Mouse (Mus musculus) lung, postnatal 0 days (tissue): ENCODE data around the gene Mtor. TPM values are rescaled to one million over a fixed set of nuclear protein-coding genes. Genes with fewer than 3 reads are reported as not detected.

Experiments used
- ATAC-seq: fragments of 200-750 bp; cut with Nextera tagmentation; 2 replicates; pipeline ENCODE4 v1.8.0; 2017; ENCODE audit warnings: moderate library complexity
- DNase-seq: peaks from one replicate; pipeline ENCODE4 v3.0.0-alpha.2; 2016; ENCODE audit warnings: low spot score
- H3K27ac ChIP-seq: fragments of 300-500 bp; sonication (generic); 2 replicates; pipeline ENCODE4 v1.5.1; 2014; ENCODE audit warnings: antibody characterized with exemption, mild to moderate bottlenecking, low read length, mixed read lengths
- H3K27me3 ChIP-seq: fragments of 300-500 bp; sonication (generic); replicated peaks from 2 replicates; pipeline ENCODE4 v1.6.1; 2014; ENCODE audit warnings: low read length, mixed read lengths; ENCODE audit not compliant: insufficient read depth
- H3K36me3 ChIP-seq: fragments of 300-500 bp; sonication (generic); 2 replicates; pipeline ENCODE4 v1.6.1; 2014; ENCODE audit warnings: low read length, mixed read lengths; ENCODE audit not compliant: insufficient read depth
- H3K4me1 ChIP-seq: fragments of 300-500 bp; sonication (generic); 2 replicates; pipeline ENCODE4 v1.6.1; 2014; ENCODE audit warnings: antibody characterized with exemption, low read depth, low read length, mixed read lengths; ENCODE audit not compliant: insufficient read depth
- H3K4me2 ChIP-seq: fragments of 300-500 bp; sonication (generic); replicated peaks from 2 replicates; pipeline ENCODE4 v1.6.1; 2014; ENCODE audit warnings: low read depth, mild to moderate bottlenecking, low read length, moderate library complexity, mixed read lengths
- H3K4me3 ChIP-seq: fragments of 300-500 bp; sonication (generic); 2 replicates; pipeline ENCODE4 v1.5.1; 2014; ENCODE audit warnings: low read depth, low read length
- H3K9ac ChIP-seq: fragments of 300-500 bp; sonication (generic); replicated peaks from 2 replicates; pipeline ENCODE4 v1.6.1; 2014; ENCODE audit warnings: low read depth, mild to moderate bottlenecking
- H3K9me3 ChIP-seq: fragments of 300-500 bp; sonication (generic); 2 replicates; pipeline ENCODE4 v1.6.1; 2016; ENCODE audit warnings: low read length, mixed read lengths
- CTCF ChIP-seq: IDR thresholded peaks from 2 replicates; pipeline ENCODE4 v1.5.1; 2016; ENCODE audit warnings: antibody characterized with exemption, mild to moderate bottlenecking
- EP300 ChIP-seq: IDR thresholded peaks from 2 replicates; pipeline ENCODE4 v1.6.1; 2016; ENCODE audit warnings: antibody characterized with exemption, mild to moderate bottlenecking, control low read depth
- WGBS: fragments of 180-500 bp; shearing (Covaris S2); extraction: QIAGEN DNeasy Blood & Tissue Kit; methylation state at CpG from one replicate; pipeline ENCODE4 v1.1.7; 2014; 5-methylcytosine and 5-hydroxymethylcytosine counted together
- polyA plus RNA-seq: library from polyadenylated mRNA; unstranded; fragments of >200 nt; fragmentation: Nextera tagmentation; extraction: Ambion mirVana; gene quantifications from 2 replicates; pipeline ENCODE4 v1.2.1, GENCODE M21; 2015

The Mtor gene
- polyA plus RNA-seq, 1 experiment from 2014 or later: 15.8 TPM

- no peak overlapping the region for H3K4me2 ChIP-seq
- H3K27ac ChIP-seq: no peak overlapping the region
- no peak overlapping the region for H3K4me3 ChIP-seq
- no peaks in the 10 kb centered on the region for H3K4me1 ChIP-seq
- no peaks in the 10 kb centered on the region for H3K27me3 ChIP-seq
- no peak overlapping the region for H3K9ac ChIP-seq
- TF ChIP-seq EP300 (no peak), CTCF (no peak)
- DNase-seq (no peak), ATAC-seq (no peak)
- WGBS: 87% methylated on average over 5 of the region's 5 CpGs
- H3K9me3 ChIP-seq: no peaks in the 10 kb centered on the region
- peaks cover 55% of the 10 kb centered on the region for H3K36me3 ChIP-seq
Observed at GRCm38 (mm10) chr4:148473496-148473895, 25.1 kb downstream of the Mtor start.

- H3K4me2 ChIP-seq: no peak overlapping the region
- H3K9me3 ChIP-seq: no peaks in the 10 kb centered on the region
- WGBS: 98% methylated on average over 2 of the region's 2 CpGs
- H3K27me3 ChIP-seq: no peaks in the 10 kb centered on the region
- DNase-seq: no peak
- ATAC-seq: no peak
- no peak overlapping the region for H3K9ac ChIP-seq
- H3K36me3 ChIP-seq: peaks cover 44% of the 10 kb centered on the region
- H3K4me1 ChIP-seq: no peaks in the 10 kb centered on the region
- no peak overlapping the region for H3K27ac ChIP-seq
- no peak for TF ChIP-seq EP300
- no peak for TF ChIP-seq CTCF
- no peak overlapping the region for H3K4me3 ChIP-seq
Observed at GRCm38 (mm10) chr4:148480245-148480644, 31.8 kb downstream of the Mtor start.

GRCm38 (mm10) chr4:148481557-148482168, 33.3 kb downstream of the Mtor start:
- peaks cover 44% of the 10 kb centered on the region for H3K36me3 ChIP-seq
- no peaks in the 10 kb centered on the region for H3K4me1 ChIP-seq
- TF ChIP-seq CTCF: no peak
- no peak for TF ChIP-seq EP300
- no peak overlapping the region for H3K9ac ChIP-seq
- no peak for DNase-seq
- no peak overlapping the region for H3K4me2 ChIP-seq
- ATAC-seq: no peak
- no peaks in the 10 kb centered on the region for H3K9me3 ChIP-seq
- no peak overlapping the region for H3K4me3 ChIP-seq
- H3K27me3 ChIP-seq: no peaks in the 10 kb centered on the region
- 73% methylated on average over 2 of the region's 2 CpGs for WGBS
- H3K27ac ChIP-seq: no peak overlapping the region

- Histone ChIP-seq H3K27ac (no peak overlapping the region), H3K27me3 (no peaks in the 10 kb centered on the region), H3K4me3 (no peak overlapping the region), H3K4me2 (no peak overlapping the region), H3K36me3 (peaks cover 54% of the 10 kb centered on the region), H3K4me1 (no peaks in the 10 kb centered on the region), H3K9ac (no peak overlapping the region), H3K9me3 (no peaks in the 10 kb centered on the region)
- WGBS: 96% methylated on average over 12 of the region's 12 CpGs
- ATAC-seq (no peak), DNase-seq (no peak)
- TF ChIP-seq CTCF (no peak), EP300 (no peak)
Observed at GRCm38 (mm10) chr4:148484511-148484910, 36.1 kb downstream of the Mtor start.

- H3K4me3 ChIP-seq: no peak overlapping the region
- DNase-seq (no peak), ATAC-seq (no peak)
- no peaks in the 10 kb centered on the region for H3K4me1 ChIP-seq
- H3K4me2 ChIP-seq: no peak overlapping the region
- TF ChIP-seq EP300 (no peak), CTCF (no peak)
- no peaks in the 10 kb centered on the region for H3K27me3 ChIP-seq
- H3K9ac ChIP-seq: no peak overlapping the region
- no peak overlapping the region for H3K27ac ChIP-seq
- WGBS: 64% methylated on average over 2 of the region's 2 CpGs
- peaks cover 60% of the 10 kb centered on the region for H3K36me3 ChIP-seq
- no peaks in the 10 kb centered on the region for H3K9me3 ChIP-seq
Observed at GRCm38 (mm10) chr4:148487841-148488240, 39.4 kb downstream of the Mtor start.

- Histone ChIP-seq H3K4me2 (no peak overlapping the region), H3K9me3 (no peaks in the 10 kb centered on the region), H3K27me3 (no peaks in the 10 kb centered on the region), H3K9ac (no peak overlapping the region), H3K36me3 (peaks cover 36% of the 10 kb centered on the region), H3K27ac (0 out of 2 replicates have a peak overlapping the region, but pooled peaks have one; percentile 14), H3K4me1 (no peaks in the 10 kb centered on the region), H3K4me3 (no peak overlapping the region)
- WGBS: 26% methylated on average over 6 of the region's 6 CpGs
- DNase-seq (peak; percentile 43), ATAC-seq (peak; percentile 68)
- TF ChIP-seq EP300 (no peak), CTCF (no peak)
Observed at GRCm38 (mm10) chr4:148490502-148490901, 42.1 kb downstream of the Mtor start.

GRCm38 (mm10) chr4:148491448-148491847, 43.0 kb downstream of the Mtor start:
- no peaks in the 10 kb centered on the region for H3K4me1 ChIP-seq
- H3K27me3 ChIP-seq: no peaks in the 10 kb centered on the region
- 86% methylated on average over 7 of the region's 7 CpGs for WGBS
- no peaks in the 10 kb centered on the region for H3K9me3 ChIP-seq
- DNase-seq: no peak
- no peak overlapping the region for H3K27ac ChIP-seq
- no peak for TF ChIP-seq CTCF
- no peak for TF ChIP-seq EP300
- no peak for ATAC-seq
- H3K4me3 ChIP-seq: no peak overlapping the region
- no peak overlapping the region for H3K4me2 ChIP-seq
- peaks cover 35% of the 10 kb centered on the region for H3K36me3 ChIP-seq
- no peak overlapping the region for H3K9ac ChIP-seq
